Mouse (Mus musculus): ENCODE results near the gene Tmem159.

Tmem159 gene

DNA sequence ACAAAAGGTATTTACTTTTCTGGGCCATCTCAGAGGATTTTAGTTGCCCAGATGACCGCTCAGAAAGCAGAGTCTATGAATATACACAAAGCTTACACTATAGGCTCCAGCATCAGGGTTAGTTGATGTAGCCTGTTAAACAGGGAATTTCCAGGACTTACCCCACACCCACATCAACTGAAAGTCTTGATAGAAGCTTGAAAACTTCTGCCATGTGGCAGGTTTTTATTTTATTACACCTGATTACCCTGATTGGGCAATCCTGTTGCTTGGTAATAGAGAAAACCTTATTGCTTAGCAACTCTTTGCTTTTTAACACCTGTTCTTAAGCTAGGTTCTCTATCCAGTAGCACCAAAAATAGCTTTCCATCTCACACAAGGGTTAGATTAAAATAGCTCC, 40.6 kb downstream of the Tmem159 start:
- DNase-seq (ENCODE audit: low read depth, low spot score) = no peak

DNA sequence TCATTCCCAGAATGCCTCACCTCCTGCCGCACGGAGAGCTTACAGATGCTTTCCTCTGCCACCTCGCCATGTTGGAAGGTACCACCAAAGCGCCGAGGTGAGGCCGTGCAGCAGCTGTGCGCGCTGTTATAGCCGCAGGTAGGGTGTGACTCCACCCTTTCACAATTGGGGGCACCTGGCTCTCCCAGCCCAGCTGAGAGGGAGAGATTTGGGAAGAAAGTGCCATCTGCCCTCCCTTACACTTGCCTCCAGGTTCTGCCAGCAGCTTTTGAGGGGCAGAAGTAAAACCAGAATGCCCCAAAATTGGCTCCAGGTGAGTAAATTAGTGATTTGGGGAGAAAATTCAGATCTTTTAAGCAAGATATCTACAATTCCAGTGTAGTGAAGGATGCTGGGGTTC, 43.0 kb downstream of the Tmem159 start, which contains the start of gene Zp2:
Gene Zp2 (minus strand): TSS at position 101 of the 400 bp plus-strand sequence.
- DNase-seq (ENCODE audit: low read depth, low spot score) = no peak

DNA sequence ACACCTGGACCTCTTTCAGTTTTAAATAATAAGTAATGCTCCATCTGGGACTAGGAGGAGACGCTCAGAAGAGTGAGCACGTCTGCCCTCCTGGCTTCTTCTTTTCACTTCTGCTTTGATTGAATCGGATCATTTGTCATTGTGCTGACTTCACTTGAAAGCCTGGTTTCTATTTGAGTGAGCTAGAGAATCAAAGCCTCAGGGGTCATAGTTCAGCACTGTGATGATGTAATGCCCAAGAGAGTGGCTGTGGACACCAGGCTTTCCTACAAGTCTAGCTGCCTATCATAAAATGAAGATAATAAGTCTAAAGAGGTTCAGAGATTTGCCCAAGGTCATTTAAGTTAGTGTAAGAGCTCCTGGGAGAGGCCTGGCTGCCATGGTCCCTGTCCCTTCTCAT, 48.1 kb downstream of the Tmem159 start:
- DNase-seq (ENCODE audit: low read depth, low spot score) = no peak

DNA sequence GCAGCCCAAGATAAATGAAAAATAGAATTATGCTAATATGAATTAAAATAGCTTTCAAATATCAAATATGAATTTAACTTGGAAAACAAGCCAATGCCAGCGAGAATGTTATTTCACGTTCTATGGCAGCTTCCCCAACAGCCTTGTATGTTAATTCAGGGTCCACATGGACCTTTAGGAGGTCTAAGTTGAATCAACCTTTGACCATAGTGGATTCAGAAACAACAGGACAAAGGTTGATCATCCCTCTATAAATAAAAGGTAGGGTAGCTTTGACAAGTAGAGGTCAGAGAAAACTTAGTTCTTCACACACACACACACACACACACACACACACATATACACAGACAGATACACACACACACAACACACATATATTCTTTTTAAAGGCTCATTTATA, 48.7 kb downstream of the Tmem159 start:
- no peak for DNase-seq (ENCODE audit: low read depth, low spot score)

DNA sequence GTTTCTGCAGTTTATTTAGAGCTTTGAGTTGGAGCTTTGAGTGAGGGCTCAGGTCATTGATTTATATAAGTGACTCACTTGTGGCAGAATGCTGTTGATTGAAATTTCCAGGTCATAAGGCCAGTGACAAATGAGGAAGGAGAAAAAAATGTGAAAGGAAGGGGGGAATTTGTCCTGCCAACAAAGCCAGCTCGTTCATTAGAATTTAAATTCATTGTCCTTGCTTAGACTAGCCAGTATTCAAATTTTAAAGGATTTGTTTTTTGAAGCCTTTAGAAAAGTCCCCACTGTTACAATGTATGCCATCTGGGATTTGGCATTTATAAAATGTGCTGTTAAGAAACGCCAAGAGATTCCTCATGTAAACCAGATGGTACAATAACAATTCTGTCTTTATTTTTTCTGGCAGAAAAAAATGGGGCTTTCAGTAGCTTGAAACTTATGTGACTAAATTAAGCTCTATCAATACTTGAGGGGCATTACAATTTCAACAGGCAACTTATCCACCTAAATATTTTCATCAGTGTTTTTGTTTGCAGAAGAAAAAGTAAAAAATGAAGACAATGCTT, 54.8 kb downstream of the Tmem159 start:
- DNase-seq (ENCODE audit: low read depth, low spot score) = no peak

DNA sequence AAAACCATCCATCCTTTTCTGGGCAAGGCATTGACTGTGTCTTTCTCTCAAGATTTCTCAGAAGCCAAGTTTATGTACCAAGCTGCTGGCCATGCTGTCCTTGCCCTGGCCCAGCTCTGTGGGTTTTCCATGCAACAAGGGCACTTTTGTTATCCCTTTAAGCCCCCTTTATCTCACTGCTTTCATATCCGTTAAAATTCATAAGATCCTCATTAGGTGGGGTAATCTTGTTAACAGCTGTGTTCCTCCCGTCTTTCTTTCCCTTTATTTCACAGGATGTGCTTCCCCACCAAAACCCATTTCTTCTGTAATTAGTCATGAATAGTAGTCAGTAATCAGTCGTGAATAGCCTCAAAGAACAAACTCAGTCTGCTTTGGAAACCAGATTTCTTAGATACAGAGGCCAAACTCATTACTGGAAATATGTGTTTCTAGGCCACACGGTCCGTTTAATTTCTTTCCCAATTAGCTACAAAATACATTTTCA, 55.5 kb downstream of the Tmem159 start:
- DNase-seq (ENCODE audit: low read depth, low spot score) = no peak

DNA sequence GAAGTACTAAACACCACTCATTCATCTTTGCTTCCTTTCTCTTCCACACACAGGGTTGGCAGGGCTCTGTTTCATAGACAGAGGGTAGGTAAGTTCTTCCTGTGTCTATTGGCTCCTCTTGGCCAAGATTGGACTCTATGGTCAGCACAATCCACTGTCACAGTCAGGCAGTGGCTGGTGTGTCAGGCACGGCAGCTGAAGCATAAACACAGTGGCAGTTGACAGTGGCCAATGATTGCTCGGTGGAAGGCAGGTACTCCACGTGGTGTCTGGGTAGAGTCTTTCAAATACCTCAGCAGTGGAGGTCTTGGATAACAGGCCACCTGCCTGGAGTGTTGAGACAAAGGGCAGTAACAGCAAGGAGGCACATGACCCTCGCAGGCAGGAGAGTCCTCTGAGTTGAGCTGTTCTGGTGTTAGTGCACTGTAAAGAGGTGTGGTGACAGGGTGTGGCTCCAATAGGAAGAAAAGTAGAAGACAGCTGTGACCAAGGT, 56.0 kb downstream of the Tmem159 start:
- no peak for DNase-seq (ENCODE audit: low read depth, low spot score)

DNA sequence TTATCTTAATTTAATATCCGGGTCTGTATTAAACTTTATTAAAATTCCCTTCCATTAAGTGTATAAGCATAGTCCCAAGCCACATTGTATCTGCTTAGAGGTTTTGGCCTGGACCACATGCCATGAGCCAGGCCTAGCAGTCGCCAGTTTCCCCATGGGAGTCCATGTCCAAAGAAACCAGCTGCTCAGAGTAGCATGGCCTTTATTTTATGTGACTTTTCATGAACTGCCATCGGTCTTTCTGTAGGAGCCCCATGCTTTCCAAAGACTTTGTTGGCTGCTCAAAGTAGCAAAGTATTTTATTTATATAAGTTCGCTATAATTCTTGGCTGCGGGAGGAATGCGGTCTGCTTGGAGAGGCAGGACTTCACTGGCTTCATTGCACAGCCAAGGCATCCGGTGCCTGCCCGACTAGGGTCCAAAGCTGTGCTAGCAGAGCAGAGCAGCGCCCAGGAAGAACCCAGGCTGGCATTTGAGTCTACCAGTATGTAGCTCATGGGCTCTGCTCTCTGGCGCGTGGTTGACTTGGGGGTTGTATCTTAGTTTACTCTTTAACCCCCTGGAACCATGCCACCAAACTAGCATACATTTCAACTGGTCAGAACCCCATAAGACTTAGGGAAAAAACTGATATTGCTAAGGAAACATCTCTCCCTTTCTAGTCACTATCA, 61.6 kb downstream of the Tmem159 start:
- DNase-seq (ENCODE audit: low read depth, low spot score) = no peak

Measured in embryo, embryonic 11.5 days (tissue).